Mouse (Mus musculus) stomach, embryonic 15.5 days (tissue): Measurements from ENCODE around the gene Acss3. TPM values are rescaled to one million over a fixed set of nuclear protein-coding genes. Genes with fewer than 3 reads are reported as not detected.

ENCODE experiments used
- ATAC-seq: fragments of 200-750 bp; cut with Nextera tagmentation; 2 replicates; pipeline ENCODE4 v1.8.0; 2017; ENCODE audit warnings: low read depth, moderate number of reproducible peaks, moderate TSS enrichment; ENCODE audit not compliant: insufficient read depth, low FRiP score
- H3K27ac ChIP-seq: fragments of 300-500 bp; sonication (generic); 2 replicates; pipeline ENCODE4 v1.5.1; 2015; ENCODE audit warnings: mild to moderate bottlenecking, inconsistent platforms
- H3K27me3 ChIP-seq: fragments of 300-500 bp; sonication (generic); replicated peaks from 2 replicates; pipeline ENCODE4 v1.6.1; 2015; ENCODE audit warnings: inconsistent platforms
- H3K36me3 ChIP-seq: fragments of 300-500 bp; sonication (generic); 2 replicates; pipeline ENCODE4 v1.6.1; 2015; ENCODE audit warnings: inconsistent platforms
- H3K4me1 ChIP-seq: fragments of 300-500 bp; sonication (generic); 2 replicates; pipeline ENCODE4 v1.6.1; 2015; ENCODE audit warnings: inconsistent platforms
- H3K4me2 ChIP-seq: fragments of 300-500 bp; sonication (generic); 2 replicates; pipeline ENCODE4 v1.6.1; 2015; ENCODE audit warnings: mild to moderate bottlenecking, inconsistent platforms
- H3K4me3 ChIP-seq: fragments of 300-500 bp; sonication (generic); replicated peaks from 2 replicates; pipeline ENCODE4 v1.5.1; 2015; ENCODE audit warnings: inconsistent platforms
- H3K9ac ChIP-seq: fragments of 300-500 bp; sonication (generic); 2 replicates; pipeline ENCODE4 v1.6.1; 2015; ENCODE audit warnings: inconsistent platforms
- H3K9me3 ChIP-seq: fragments of 300-500 bp; sonication (generic); 2 replicates; pipeline ENCODE4 v1.6.1; 2016; ENCODE audit warnings: inconsistent platforms
- WGBS: fragments of 180-500 bp; shearing (Covaris S2); methylation state at CpG from one replicate; pipeline ENCODE4 v1.1.7; 2015; 5-methylcytosine and 5-hydroxymethylcytosine counted together
- polyA plus RNA-seq: library from polyadenylated mRNA; unstranded; fragments of >200 nt; fragmentation: Nextera tagmentation; extraction: Ambion mirVana; gene quantifications from 2 replicates; pipeline ENCODE4 v1.2.1, GENCODE M21; 2015

Acss3 gene
- polyA plus RNA-seq, 1 experiment from 2014 or later, result 0.98 TPM

DNA sequence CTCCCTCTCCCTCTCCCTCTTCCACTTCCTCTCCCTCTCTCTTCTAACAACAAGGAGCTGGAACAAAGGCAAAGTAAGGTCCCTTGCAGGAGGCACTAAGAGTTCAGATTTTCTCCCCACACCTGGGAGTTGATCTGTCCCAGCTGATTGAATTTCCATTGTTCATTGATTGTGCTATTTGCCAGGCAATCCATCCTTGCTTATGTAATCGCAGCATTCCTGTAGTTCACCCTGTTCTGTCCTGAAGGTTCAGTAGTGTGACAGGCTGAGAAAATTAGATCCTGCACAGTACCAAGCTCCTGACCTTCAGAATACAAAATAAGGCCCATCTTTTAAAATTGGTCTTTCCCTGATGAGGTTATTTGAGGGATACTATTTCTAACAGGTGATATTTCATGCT lies 8.3 kb downstream of the Acss3 start:
- H3K9me3 ChIP-seq, result no peaks in the 10 kb centered on the region
- ATAC-seq, result no peak
- 36% methylated on average over 1 of the region's 1 CpGs for WGBS

DNA sequence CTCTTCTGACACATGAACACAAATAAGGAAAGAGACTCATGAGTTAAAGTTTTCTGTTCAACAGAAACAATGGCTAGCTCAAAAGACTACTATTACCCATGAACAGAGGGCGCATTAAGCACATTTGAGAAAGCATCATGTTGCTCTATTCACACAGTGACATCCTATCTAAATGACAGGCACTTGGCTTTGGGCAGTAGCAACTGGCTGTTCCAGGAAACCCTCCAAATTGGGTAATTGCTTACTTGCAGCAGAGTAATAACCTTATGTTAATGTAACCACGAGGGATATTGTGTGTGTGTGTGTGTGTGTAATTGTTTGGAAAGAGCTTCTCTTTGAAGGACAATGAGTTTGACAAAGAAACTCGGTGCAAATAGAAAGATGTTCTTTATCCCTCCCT lies 29.0 kb downstream of the Acss3 start:
- H3K4me1 ChIP-seq, result no peaks in the 10 kb centered on the region
- H3K9me3 ChIP-seq, result no peaks in the 10 kb centered on the region
- H3K9ac ChIP-seq, result no peak overlapping the region
- H3K36me3 ChIP-seq, result no peaks in the 10 kb centered on the region
- H3K4me2 ChIP-seq, result no peak overlapping the region
- 72% methylated on average over 3 of the region's 3 CpGs for WGBS
- no peaks in the 10 kb centered on the region for H3K27me3 ChIP-seq
- no peak overlapping the region for H3K27ac ChIP-seq
- no peak for ATAC-seq
- no peak overlapping the region for H3K4me3 ChIP-seq

More for the DNA sequence above, 8.3 kb downstream of the Acss3 start:
- Histone ChIP-seq H3K4me2 (no peak overlapping the region), H3K9ac (no peak overlapping the region), H3K36me3 (no peaks in the 10 kb centered on the region), H3K4me3 (no peak overlapping the region), H3K27ac (no peak overlapping the region), H3K27me3 (no peaks in the 10 kb centered on the region), H3K4me1 (no peaks in the 10 kb centered on the region)

DNA sequence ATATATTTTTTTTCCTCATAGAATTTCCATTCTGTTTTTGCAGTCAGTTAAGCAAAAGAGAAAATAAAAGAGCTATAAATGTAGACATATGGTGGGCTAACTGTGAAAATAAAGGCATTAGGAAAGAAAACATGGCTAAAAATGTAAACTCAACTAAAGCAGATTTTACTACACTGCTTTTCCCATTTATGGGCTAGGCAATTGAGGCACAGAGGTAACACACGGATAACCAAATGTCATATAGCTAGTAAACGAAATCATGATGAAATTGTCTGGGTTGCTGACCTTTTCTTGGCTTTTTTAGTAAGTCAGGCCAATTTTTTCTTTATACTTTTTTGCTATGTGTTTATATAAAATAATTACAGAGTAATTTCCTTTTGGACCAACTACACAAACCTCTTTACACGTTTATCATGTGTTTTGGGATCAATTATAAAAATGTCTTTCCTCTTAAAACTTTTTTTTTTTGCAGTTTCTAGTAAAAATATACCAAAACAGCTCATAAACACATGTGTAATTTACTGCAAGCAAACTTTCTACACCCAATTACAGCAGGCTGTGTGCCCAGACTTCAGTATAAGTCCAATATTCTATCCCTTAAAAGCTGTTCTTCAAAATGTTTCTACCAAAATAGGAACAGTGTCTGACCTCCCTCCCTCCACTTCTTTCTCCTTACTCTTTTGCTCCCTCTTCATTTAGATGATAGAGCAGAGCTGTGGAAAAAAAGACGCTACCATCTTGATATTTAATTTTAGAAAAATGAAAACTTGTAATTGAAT lies 69.4 kb downstream of the Acss3 start:
- ATAC-seq, result no peak
- Histone ChIP-seq H3K27ac (no peak overlapping the region), H3K9me3 (no peaks in the 10 kb centered on the region), H3K4me3 (no peak overlapping the region), H3K9ac (no peak overlapping the region), H3K36me3 (no peaks in the 10 kb centered on the region), H3K27me3 (no peaks in the 10 kb centered on the region), H3K4me1 (no peaks in the 10 kb centered on the region), H3K4me2 (no peak overlapping the region)
- WGBS, result 57% methylated on average over 4 of the region's 4 CpGs

DNA sequence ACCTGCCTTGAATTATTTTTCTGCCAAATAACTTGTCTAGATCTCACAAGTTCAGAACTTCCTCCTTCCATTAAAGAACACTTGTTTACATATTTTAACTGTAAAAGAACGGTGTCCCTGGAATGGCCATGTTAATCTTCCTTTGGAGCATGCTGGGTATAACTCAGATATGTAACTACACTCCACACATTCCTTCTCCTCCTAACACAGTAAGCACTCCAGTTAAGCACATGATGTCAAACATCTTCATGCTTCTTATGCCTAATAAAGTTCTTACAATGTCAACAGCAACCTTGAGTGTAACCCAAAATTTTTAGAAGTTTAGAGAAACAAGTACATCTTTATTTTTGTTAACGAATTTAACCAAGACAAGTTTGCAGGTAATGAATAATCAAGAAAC lies 73.0 kb downstream of the Acss3 start:
- Histone ChIP-seq H3K4me3 (no peak overlapping the region), H3K4me2 (no peak overlapping the region), H3K9ac (no peak overlapping the region), H3K27ac (no peak overlapping the region), H3K4me1 (no peaks in the 10 kb centered on the region), H3K9me3 (no peaks in the 10 kb centered on the region), H3K36me3 (no peaks in the 10 kb centered on the region), H3K27me3 (no peaks in the 10 kb centered on the region)
- ATAC-seq, result no peak
- WGBS, result 62% methylated on average over 2 of the region's 2 CpGs

DNA sequence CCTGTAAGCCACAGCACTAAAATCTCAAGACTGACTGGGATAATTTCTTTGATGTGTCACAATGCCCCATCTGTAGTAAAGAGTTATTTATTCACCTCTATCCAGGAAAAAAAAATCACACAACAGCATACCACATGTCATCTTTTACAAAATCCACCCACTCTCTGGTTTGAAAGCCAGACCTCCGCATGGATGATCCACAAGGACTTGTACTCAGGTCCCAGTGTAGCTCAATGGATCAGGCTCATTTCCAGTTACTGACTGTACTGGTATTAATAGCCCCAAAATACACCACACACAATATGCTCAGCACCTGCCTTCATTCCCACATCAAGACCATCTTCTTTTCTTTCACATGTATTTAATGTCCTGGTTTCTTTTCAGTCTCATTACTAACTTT lies 80.8 kb downstream of the Acss3 start:
- Histone ChIP-seq H3K4me3 (no peak overlapping the region), H3K4me2 (no peak overlapping the region), H3K27ac (no peak overlapping the region), H3K36me3 (no peaks in the 10 kb centered on the region), H3K9me3 (no peaks in the 10 kb centered on the region), H3K4me1 (no peaks in the 10 kb centered on the region), H3K27me3 (no peaks in the 10 kb centered on the region), H3K9ac (no peak overlapping the region)
- ATAC-seq, result no peak
- WGBS, result 83% methylated on average over 1 of the region's 1 CpGs

DNA sequence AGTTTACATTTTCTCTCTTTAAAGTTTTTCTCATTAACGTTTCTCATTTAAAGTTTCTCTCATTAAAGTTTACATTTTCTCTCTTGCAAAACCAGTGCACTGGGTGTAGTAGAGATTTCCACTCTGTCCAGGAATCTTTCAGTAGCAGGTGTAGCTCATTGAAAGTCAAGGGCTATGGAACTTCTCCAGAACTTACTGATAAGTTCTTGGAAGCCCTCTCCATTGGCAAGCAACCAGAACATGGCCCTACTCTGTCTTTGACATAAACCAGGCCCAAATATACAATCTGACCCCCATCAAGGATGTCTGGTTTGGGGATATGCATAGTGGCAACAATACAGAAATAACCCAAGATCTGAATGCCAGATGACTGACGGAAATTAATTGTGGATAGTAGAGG lies 82.6 kb downstream of the Acss3 start:
- Histone ChIP-seq H3K4me1 (no peaks in the 10 kb centered on the region), H3K9me3 (no peaks in the 10 kb centered on the region), H3K4me3 (no peak overlapping the region), H3K4me2 (no peak overlapping the region), H3K36me3 (no peaks in the 10 kb centered on the region), H3K27me3 (no peaks in the 10 kb centered on the region), H3K9ac (no peak overlapping the region), H3K27ac (no peak overlapping the region)
- WGBS, result 73% methylated on average over 2 of the region's 2 CpGs
- no peak for ATAC-seq

DNA sequence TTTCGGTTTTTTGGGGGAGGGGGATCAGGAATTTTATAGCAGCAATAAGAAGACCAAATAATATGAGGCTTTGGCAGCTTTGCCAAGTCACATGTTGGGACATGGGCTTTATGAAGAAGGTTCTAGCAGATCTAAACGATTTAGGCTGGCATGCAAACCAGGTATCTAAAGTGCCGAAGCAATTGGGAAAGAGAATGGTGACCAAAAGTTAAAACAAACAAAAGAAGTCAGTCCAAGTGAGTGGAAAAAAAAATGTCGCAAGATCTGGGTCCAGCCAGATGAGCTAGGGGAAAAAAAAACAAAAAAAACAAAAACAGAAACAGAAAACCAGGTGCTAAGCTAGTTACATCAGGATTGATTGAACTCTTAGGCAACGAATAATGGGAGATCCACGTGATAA lies 83.1 kb downstream of the Acss3 start:
- Histone ChIP-seq H3K4me2 (no peak overlapping the region), H3K27me3 (no peaks in the 10 kb centered on the region), H3K27ac (no peak overlapping the region), H3K9me3 (no peaks in the 10 kb centered on the region), H3K36me3 (no peaks in the 10 kb centered on the region), H3K4me1 (no peaks in the 10 kb centered on the region), H3K4me3 (no peak overlapping the region), H3K9ac (no peak overlapping the region)
- ATAC-seq, result no peak
- 70% methylated on average over 6 of the region's 6 CpGs for WGBS

DNA sequence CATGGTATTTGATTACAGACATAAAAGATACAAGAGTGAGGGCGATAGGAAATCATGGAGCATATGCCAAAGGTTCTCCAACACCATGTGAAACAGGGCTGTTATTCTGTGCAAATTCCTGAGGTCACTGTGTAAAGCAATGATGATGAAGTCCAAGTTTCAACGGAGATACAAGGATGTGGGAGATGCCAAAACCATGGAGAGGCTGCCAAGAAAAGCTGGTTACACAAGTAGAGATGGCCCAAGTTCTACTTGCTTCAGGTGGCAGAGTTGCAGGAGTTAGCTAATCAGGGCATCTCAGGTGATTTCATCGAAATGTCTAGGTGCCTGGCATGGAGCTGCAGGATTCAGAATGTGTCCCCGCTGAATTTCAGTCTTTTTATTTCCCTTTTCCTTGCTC lies 84.3 kb downstream of the Acss3 start:
- no peaks in the 10 kb centered on the region for H3K27me3 ChIP-seq
- no peaks in the 10 kb centered on the region for H3K9me3 ChIP-seq
- H3K27ac ChIP-seq, result no peak overlapping the region
- no peak overlapping the region for H3K4me2 ChIP-seq
- no peaks in the 10 kb centered on the region for H3K4me1 ChIP-seq
- ATAC-seq, result no peak
- WGBS, result 82% methylated on average over 4 of the region's 4 CpGs
- no peaks in the 10 kb centered on the region for H3K36me3 ChIP-seq
- no peak overlapping the region for H3K4me3 ChIP-seq
- no peak overlapping the region for H3K9ac ChIP-seq

DNA sequence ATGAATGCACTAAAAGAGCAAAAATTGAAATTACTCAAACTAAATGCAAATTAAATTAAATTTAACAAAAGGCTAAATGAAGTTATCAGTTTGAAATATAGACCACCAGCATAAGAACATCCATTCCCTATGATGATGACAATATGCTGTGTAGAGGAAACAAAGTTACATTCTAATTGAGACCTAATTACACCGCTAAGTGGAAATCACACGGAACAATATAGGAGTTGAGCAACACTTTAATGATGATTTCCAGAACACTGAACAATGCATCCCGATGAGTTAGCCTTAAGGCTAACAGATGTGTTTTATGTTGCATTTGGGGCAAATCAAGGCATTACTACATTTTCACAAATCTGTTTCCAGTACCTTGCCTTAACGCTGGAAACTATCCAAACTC lies 99.2 kb downstream of the Acss3 start:
- WGBS, result 85% methylated on average over 4 of the region's 4 CpGs
- ATAC-seq, result no peak
- H3K27me3 ChIP-seq, result no peaks in the 10 kb centered on the region

DNA sequence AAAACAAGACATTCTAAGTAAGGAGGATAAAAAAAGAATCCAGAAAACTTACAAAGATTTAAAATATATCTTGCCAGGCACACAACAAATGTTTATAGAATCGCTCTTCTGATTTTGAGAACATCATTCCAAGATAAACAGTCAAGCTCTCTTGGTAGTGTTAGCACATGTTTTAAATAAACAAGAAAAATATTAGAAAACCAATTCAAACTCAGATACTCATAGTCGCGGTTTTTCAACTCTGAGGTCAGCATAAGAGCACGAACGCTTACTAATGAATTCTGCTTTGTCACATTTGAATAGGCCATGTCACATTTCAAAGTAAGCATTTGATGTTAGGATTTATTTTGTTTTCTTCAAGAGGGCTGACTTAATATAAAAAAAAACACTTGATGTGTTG lies 102.3 kb downstream of the Acss3 start:
- Histone ChIP-seq H3K4me1 (no peaks in the 10 kb centered on the region), H3K27me3 (no peaks in the 10 kb centered on the region), H3K9me3 (no peaks in the 10 kb centered on the region), H3K9ac (no peak overlapping the region), H3K36me3 (no peaks in the 10 kb centered on the region), H3K27ac (no peak overlapping the region), H3K4me2 (no peak overlapping the region), H3K4me3 (no peak overlapping the region)
- ATAC-seq, result no peak
- WGBS, result 51% methylated on average over 5 of the region's 5 CpGs

More for the DNA sequence above, 99.2 kb downstream of the Acss3 start:
- H3K9me3 ChIP-seq, result no peaks in the 10 kb centered on the region
- H3K4me1 ChIP-seq, result no peaks in the 10 kb centered on the region
- no peak overlapping the region for H3K27ac ChIP-seq
- H3K4me2 ChIP-seq, result no peak overlapping the region
- no peaks in the 10 kb centered on the region for H3K36me3 ChIP-seq
- no peak overlapping the region for H3K4me3 ChIP-seq
- H3K9ac ChIP-seq, result no peak overlapping the region

DNA sequence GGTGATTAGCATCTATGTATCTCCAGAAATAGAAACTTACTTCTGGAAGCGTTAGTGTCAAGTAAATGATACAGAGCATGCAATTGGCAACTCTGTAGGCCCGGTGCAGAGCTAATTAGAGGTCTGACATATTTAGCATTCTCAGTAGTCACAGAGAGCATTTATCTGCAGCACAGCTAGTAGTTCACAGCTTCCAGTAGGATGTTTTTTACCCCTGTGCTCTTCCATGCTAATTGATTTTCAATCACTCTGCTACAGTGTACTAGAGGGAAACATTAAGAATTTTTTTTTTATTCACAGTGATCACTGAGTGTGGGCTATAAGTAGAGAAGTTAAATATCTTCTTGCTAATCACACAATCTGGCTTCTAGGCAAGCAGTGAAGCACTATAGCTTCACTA lies 112.3 kb downstream of the Acss3 start:
- Histone ChIP-seq H3K4me3 (no peak overlapping the region), H3K4me1 (no peaks in the 10 kb centered on the region), H3K36me3 (no peaks in the 10 kb centered on the region), H3K27me3 (no peaks in the 10 kb centered on the region), H3K4me2 (no peak overlapping the region), H3K9me3 (no peaks in the 10 kb centered on the region), H3K27ac (no peak overlapping the region), H3K9ac (no peak overlapping the region)
- ATAC-seq, result no peak
- WGBS, result 68% methylated on average over 2 of the region's 2 CpGs

DNA sequence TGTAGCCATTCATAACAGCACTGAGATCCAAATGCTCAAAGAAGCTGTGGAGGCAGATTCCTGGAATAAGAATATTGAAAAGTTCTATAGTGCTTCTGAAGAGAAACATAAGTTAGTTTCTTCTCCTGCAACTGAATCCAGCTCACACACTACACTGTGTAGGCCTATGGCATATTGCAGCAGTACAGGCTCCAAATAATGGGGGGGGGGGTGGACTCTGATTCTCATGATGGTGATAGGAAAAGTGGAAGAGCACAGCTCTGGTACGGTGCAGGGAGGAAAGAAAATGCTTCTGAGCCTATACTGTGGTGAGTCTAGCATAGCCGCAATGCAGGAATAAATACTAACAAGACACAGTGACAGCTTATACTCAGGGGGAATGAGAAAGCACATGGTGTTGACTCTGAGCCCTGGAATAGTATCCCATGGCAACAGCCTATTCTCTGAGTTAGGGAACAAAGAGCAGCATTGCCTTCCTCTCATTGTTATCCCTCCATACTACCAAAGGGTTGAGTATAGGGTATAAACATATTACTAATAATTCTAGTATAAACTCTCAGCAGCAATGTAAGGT lies 125.3 kb downstream of the Acss3 start:
- 92% methylated on average over 2 of the region's 2 CpGs for whole genome bisulfite sequencing
- Histone ChIP-seq H3K36me3 (no peaks in the 10 kb centered on the region), H3K4me1 (no peaks in the 10 kb centered on the region), H3K4me2 (no peak overlapping the region), H3K9me3 (no peaks in the 10 kb centered on the region), H3K27ac (no peak overlapping the region), H3K4me3 (no peak overlapping the region), H3K27me3 (no peaks in the 10 kb centered on the region), H3K9ac (no peak overlapping the region)
- no peak; the same call in 1 of the 2 replicates for ATAC-seq
